Mouse (Mus musculus): ENCODE measurements around the gene Cd81. TPM values are rescaled to one million over a fixed set of nuclear protein-coding genes. Genes with fewer than 3 reads are reported as not detected.

Cd81 gene
- polyA plus RNA-seq, 1 experiment from 2014 or later, result 576 TPM

GRCm38 (mm10) chr7:143064226-143064625 lies 11.7 kb downstream of the Cd81 start:
- H3K4me2 ChIP-seq (replicated peaks), result no peak overlapping the region
- H3K4me3 ChIP-seq (replicated peaks), result no peak overlapping the region
- H3K36me3 ChIP-seq, result peaks cover 76% of the 10 kb centered on the region

GRCm38 (mm10) chr7:143065692-143066091 lies 13.2 kb downstream of the Cd81 start:
- Histone ChIP-seq H3K4me2 (replicated peaks) (no peak overlapping the region), H3K9ac (no peak overlapping the region), H3K27me3 (no peaks in the 10 kb centered on the region), H3K4me1 (peaks cover 22% of the 10 kb centered on the region), H3K36me3 (peaks cover 74% of the 10 kb centered on the region), H3K4me3 (replicated peaks) (no peak overlapping the region), H3K27ac (replicated peaks) (no peak overlapping the region), H3K9me3 (replicated peaks) (no peaks in the 10 kb centered on the region)
- ATAC-seq (ENCODE audit: insufficient number of reproducible peaks, low FRiP score, low TSS enrichment, low read depth), result no peak
- WGBS, result 93% methylated on average over 2 of the region's 2 CpGs

More at GRCm38 (mm10) chr7:143064226-143064625, 11.7 kb downstream of the Cd81 start:
- H3K9me3 ChIP-seq (replicated peaks), result no peaks in the 10 kb centered on the region
- H3K4me1 ChIP-seq, result peaks cover 23% of the 10 kb centered on the region
- no peak overlapping the region for H3K27ac ChIP-seq (replicated peaks)
- ATAC-seq (ENCODE audit: insufficient number of reproducible peaks, low FRiP score, low TSS enrichment, low read depth), result no peak
- H3K9ac ChIP-seq, result no peak overlapping the region
- no peaks in the 10 kb centered on the region for H3K27me3 ChIP-seq
- 76% methylated on average over 6 of the region's 6 CpGs for WGBS

- peak overlapping the region; percentile 91; the same call in 1 of the 2 replicates for H3K27ac ChIP-seq (replicated peaks)
Observed at GRCm38 (mm10) chr7:143067469-143067868, 14.9 kb downstream of the Cd81 start.

GRCm38 (mm10) chr7:143067897-143068296 lies 15.4 kb downstream of the Cd81 start:
- peak overlapping the region; percentile 91 for H3K27ac ChIP-seq (replicated peaks)
- no peaks in the 10 kb centered on the region for H3K27me3 ChIP-seq
- no peak overlapping the region for H3K4me3 ChIP-seq (replicated peaks)
- H3K36me3 ChIP-seq, result peaks cover 57% of the 10 kb centered on the region
- H3K4me2 ChIP-seq (replicated peaks), result peak overlapping the region; percentile 42
- no peak overlapping the region for H3K9ac ChIP-seq
- peaks cover 28% of the 10 kb centered on the region for H3K4me1 ChIP-seq
- no peaks in the 10 kb centered on the region for H3K9me3 ChIP-seq (replicated peaks)
- WGBS, result 87% methylated on average over 3 of the region's 3 CpGs
- ATAC-seq (ENCODE audit: insufficient number of reproducible peaks, low FRiP score, low TSS enrichment, low read depth), result no peak

More at GRCm38 (mm10) chr7:143067469-143067868, 14.9 kb downstream of the Cd81 start:
- H3K36me3 ChIP-seq, result peaks cover 61% of the 10 kb centered on the region
- no peak overlapping the region for H3K4me3 ChIP-seq (replicated peaks)
- ATAC-seq (ENCODE audit: insufficient number of reproducible peaks, low FRiP score, low TSS enrichment, low read depth), result no peak
- H3K9me3 ChIP-seq (replicated peaks), result no peaks in the 10 kb centered on the region
- H3K27me3 ChIP-seq, result no peaks in the 10 kb centered on the region
- H3K9ac ChIP-seq, result no peak overlapping the region
- 65% methylated on average over 2 of the region's 2 CpGs for WGBS
- no peak overlapping the region for H3K4me2 ChIP-seq (replicated peaks)
- peaks cover 28% of the 10 kb centered on the region for H3K4me1 ChIP-seq

- peaks cover 28% of the 10 kb centered on the region for H3K4me1 ChIP-seq
- H3K4me3 ChIP-seq (replicated peaks), result peak overlapping the region; percentile 88
- H3K36me3 ChIP-seq, result peaks cover 52% of the 10 kb centered on the region
- no peaks in the 10 kb centered on the region for H3K27me3 ChIP-seq
- H3K9me3 ChIP-seq (replicated peaks), result no peaks in the 10 kb centered on the region
- peak overlapping the region; percentile 91 for H3K27ac ChIP-seq (replicated peaks)
- ATAC-seq (ENCODE audit: insufficient number of reproducible peaks, low FRiP score, low TSS enrichment, low read depth), result no peak
- 52% methylated on average over 13 of the region's 13 CpGs for WGBS
- H3K9ac ChIP-seq, result no peak overlapping the region
- H3K4me2 ChIP-seq (replicated peaks), result peak overlapping the region; percentile 42
Observed at GRCm38 (mm10) chr7:143068316-143068881, 15.9 kb downstream of the Cd81 start.

- H3K9me3 ChIP-seq (replicated peaks), result no peaks in the 10 kb centered on the region
- peak within 1 kb of the TSS; percentile 93 for H3K4me2 ChIP-seq (replicated peaks)
- peak; percentile 96 for ATAC-seq (ENCODE audit: insufficient number of reproducible peaks, low FRiP score, low TSS enrichment, low read depth)
- peak within 1 kb of the TSS; percentile 91 for H3K27ac ChIP-seq (replicated peaks)
- peak within 1 kb of the TSS; percentile 88 for H3K4me3 ChIP-seq (replicated peaks)
- no peaks in the 10 kb centered on the region for H3K27me3 ChIP-seq
- WGBS, result under 1% methylated on average over 51 of the region's 51 CpGs
- H3K4me1 ChIP-seq, result peaks cover 28% of the 10 kb centered on the region
- peak within 1 kb of the TSS; percentile 78 for H3K9ac ChIP-seq
- peaks cover 45% of the 10 kb centered on the region for H3K36me3 ChIP-seq
Observed at GRCm38 (mm10) chr7:143068882-143069591, 16.5 kb downstream of the Cd81 start, which contains the start of gene Tssc4. Tssc4 (plus strand) TSS chr7:143069249.

GRCm38 (mm10) chr7:143069751-143070400 lies 17.3 kb downstream of the Cd81 start:
- 9% methylated on average over 30 of the region's 30 CpGs for WGBS
- H3K27me3 ChIP-seq, result no peaks in the 10 kb centered on the region
- peak overlapping the region; percentile 90 for H3K27ac ChIP-seq (replicated peaks)
- H3K4me3 ChIP-seq (replicated peaks), result peak overlapping the region; percentile 88
- H3K9ac ChIP-seq, result peak overlapping the region; percentile 78
- H3K4me2 ChIP-seq (replicated peaks), result peak overlapping the region; percentile 93
- peaks cover 28% of the 10 kb centered on the region for H3K4me1 ChIP-seq
- H3K9me3 ChIP-seq (replicated peaks), result no peaks in the 10 kb centered on the region
- H3K36me3 ChIP-seq, result peaks cover 37% of the 10 kb centered on the region
- ATAC-seq (ENCODE audit: insufficient number of reproducible peaks, low FRiP score, low TSS enrichment, low read depth), result no peak

- Histone ChIP-seq H3K36me3 (peaks cover 30% of the 10 kb centered on the region), H3K27me3 (no peaks in the 10 kb centered on the region), H3K9ac (peak overlapping the region; percentile 78), H3K9me3 (replicated peaks) (no peaks in the 10 kb centered on the region), H3K4me1 (peaks cover 28% of the 10 kb centered on the region), H3K4me3 (replicated peaks) (peak overlapping the region; percentile 88), H3K4me2 (replicated peaks) (peak overlapping the region; percentile 93), H3K27ac (replicated peaks) (0 out of 2 replicates have a peak overlapping the region, but pooled peaks have one; percentile 90)
- WGBS, result 82% methylated on average over 10 of the region's 10 CpGs
- ATAC-seq (ENCODE audit: insufficient number of reproducible peaks, low FRiP score, low TSS enrichment, low read depth), result no peak
Observed at GRCm38 (mm10) chr7:143070506-143071070, 18.0 kb downstream of the Cd81 start.

- H3K27ac ChIP-seq (replicated peaks), result no peak overlapping the region
- H3K27me3 ChIP-seq, result no peaks in the 10 kb centered on the region
- H3K36me3 ChIP-seq, result peaks cover 10% of the 10 kb centered on the region
- H3K9ac ChIP-seq, result no peak overlapping the region
- no peak overlapping the region for H3K4me3 ChIP-seq (replicated peaks)
- peaks cover 26% of the 10 kb centered on the region for H3K4me1 ChIP-seq
- ATAC-seq (ENCODE audit: insufficient number of reproducible peaks, low FRiP score, low TSS enrichment, low read depth), result no peak
- WGBS, result 90% methylated on average over 5 of the region's 5 CpGs
- no peaks in the 10 kb centered on the region for H3K9me3 ChIP-seq (replicated peaks)
- no peak overlapping the region for H3K4me2 ChIP-seq (replicated peaks)
Observed at GRCm38 (mm10) chr7:143072605-143073004, 20.1 kb downstream of the Cd81 start.

GRCm38 (mm10) chr7:143073086-143073485 lies 20.5 kb downstream of the Cd81 start:
- ATAC-seq (ENCODE audit: insufficient number of reproducible peaks, low FRiP score, low TSS enrichment, low read depth), result no peak
- H3K36me3 ChIP-seq, result peaks cover 5% of the 10 kb centered on the region
- no peaks in the 10 kb centered on the region for H3K9me3 ChIP-seq (replicated peaks)
- no peaks in the 10 kb centered on the region for H3K27me3 ChIP-seq
- H3K4me2 ChIP-seq (replicated peaks), result no peak overlapping the region
- no peak overlapping the region for H3K27ac ChIP-seq (replicated peaks)
- H3K9ac ChIP-seq, result no peak overlapping the region
- peaks cover 21% of the 10 kb centered on the region for H3K4me1 ChIP-seq
- WGBS, result 65% methylated on average over 1 of the region's 1 CpGs
- H3K4me3 ChIP-seq (replicated peaks), result no peak overlapping the region

GRCm38 (mm10) chr7:143075394-143075793 lies 22.9 kb downstream of the Cd81 start:
- H3K27me3 ChIP-seq, result no peaks in the 10 kb centered on the region
- no peaks in the 10 kb centered on the region; the same call in none of the 2 replicates for H3K36me3 ChIP-seq
- no peak overlapping the region for H3K4me3 ChIP-seq (replicated peaks)
- no peak overlapping the region for H3K4me2 ChIP-seq (replicated peaks)
- 74% methylated on average over 5 of the region's 5 CpGs for WGBS
- H3K27ac ChIP-seq (replicated peaks), result no peak overlapping the region
- no peaks in the 10 kb centered on the region for H3K9me3 ChIP-seq (replicated peaks)
- H3K4me1 ChIP-seq, result peaks cover 10% of the 10 kb centered on the region
- ATAC-seq (ENCODE audit: insufficient number of reproducible peaks, low FRiP score, low TSS enrichment, low read depth), result no peak
- no peak overlapping the region for H3K9ac ChIP-seq

Measured in embryonic facial prominence, embryonic 15.5 days (tissue).